Mouse (Mus musculus) C3H10T1/2 (cell line): ENCODE measurements around the gene Best3. TPM values are rescaled to one million over a fixed set of nuclear protein-coding genes. Genes with fewer than 3 reads are reported as not detected.

Source experiments
- polyA plus RNA-seq, 2 experiments: library from polyadenylated mRNA; unstranded; fragments of >200 nt; fragmentation: generic; extraction: Trizol; gene quantifications; one replicate each; pipeline ENCODE4 v1.2.1; 2012; ENCODE audit warnings: missing spikeins in 2 of 2

Gene Best3
- polyA plus RNA-seq = not detected

GRCm38 (mm10) chr10:116986264-116987082, at the start of gene Best3:
Best3 (plus strand) TSS chr10:116986314.

GRCm38 (mm10) chr10:116950009-116950769, 35.9 kb upstream of the Best3 start, which contains the start of gene Rab3ip:
Rab3ip (minus strand) TSS chr10:116950769.

GRCm38 (mm10) chr10:116972509-116972908, 13.6 kb upstream of the Best3 start, which contains the start of gene Gm10271:
Gm10271 (minus strand) TSS chr10:116972609.

GRCm38 (mm10) chr10:117045175-117046056, 59.3 kb downstream of the Best3 start, which contains the start of gene Lrrc10:
Lrrc10 (plus strand) TSS chr10:117045341.

GRCm38 (mm10) chr10:117063254-117064021, 77.3 kb downstream of the Best3 start, which contains the start of gene Cct2:
Cct2 (minus strand) TSS chr10:117063814.

Other genes starting within 250 kb of the Best3 start
- gene Myrfl, start 89.4 kb upstream of the Best3 start, polyA plus RNA-seq = under 1 TPM in 1 of 2 experiments, not detected in 1; 0.01 TPM
- gene Rab3ip, start 35.5 kb upstream of the Best3 start, polyA plus RNA-seq = 10 to 100 TPM; 13.3 to 25.1 TPM
- gene Gm10271, start 13.7 kb upstream of the Best3 start, polyA plus RNA-seq = not detected
- gene Lrrc10, start 59.0 kb downstream of the Best3 start, polyA plus RNA-seq = under 1 TPM in 1 of 2 experiments, not detected in 1; 0.07 TPM
- 100 to 1,000 TPM; 245 to 262 TPM for gene Cct2, start 77.5 kb downstream of the Best3 start, polyA plus RNA-seq
- gene Frs2, start 162.2 kb downstream of the Best3 start, polyA plus RNA-seq = 1 to 10 TPM in 1 of 2 experiments, under 1 TPM in 1; 0.81 to 9.2 TPM
- 10 to 100 TPM; 12.5 to 37.0 TPM for gene Yeats4, start 238.2 kb downstream of the Best3 start, polyA plus RNA-seq